Mouse (Mus musculus) thymus, adult 18-20 months (tissue): ENCODE measurements around the gene Ovgp1.
A peak's percentile ranks its signal among the peaks of the same experiment; 100 is the strongest.
"Not testable (repeated sequence)": the region's sequence is repeated elsewhere in the genome, so short reads cannot be mapped to it uniquely, and the experiment has no call there.

Experiments
- DNase-seq, 2 experiments: peaks; one replicate each; pipeline ENCODE4 v3.0.0; 2022; ENCODE audit warnings: mixed read lengths in 2 of 2

The Ovgp1 gene

GRCm38 (mm10) chr3:105973411-105973810 lies at the start of gene Ovgp1:
Gene Ovgp1 (plus strand): TSS chr3:105973711.
- no peak for DNase-seq

- no peak for DNase-seq
These were observed 48.9 kb upstream of the Ovgp1 start for GRCm38 (mm10) chr3:105924616-105925015.

- DNase-seq, result no peak
These were observed 45.8 kb upstream of the Ovgp1 start for GRCm38 (mm10) chr3:105927561-105928194.

- DNase-seq, result no peak
These were observed 45.3 kb upstream of the Ovgp1 start for GRCm38 (mm10) chr3:105928195-105928569.

- DNase-seq, result no peak
These were observed 44.7 kb upstream of the Ovgp1 start for GRCm38 (mm10) chr3:105928781-105929180.

- DNase-seq, result no peak
These were observed 43.7 kb upstream of the Ovgp1 start for GRCm38 (mm10) chr3:105929821-105930220.

GRCm38 (mm10) chr3:105931095-105931494 lies 42.4 kb upstream of the Ovgp1 start:
- DNase-seq, result no peak

GRCm38 (mm10) chr3:105932240-105933071 lies 41.1 kb upstream of the Ovgp1 start, which contains the start of gene I830077J02Rik:
Gene I830077J02Rik (minus strand): TSS chr3:105932664.
- DNase-seq, result no peak

GRCm38 (mm10) chr3:105933926-105934325 lies 39.6 kb upstream of the Ovgp1 start:
- no peak for DNase-seq

GRCm38 (mm10) chr3:105935033-105935432 lies 38.5 kb upstream of the Ovgp1 start:
- no peak for DNase-seq

GRCm38 (mm10) chr3:105936111-105936510 lies 37.4 kb upstream of the Ovgp1 start:
- no peak for DNase-seq

- no peak for DNase-seq
These were observed 22.2 kb upstream of the Ovgp1 start for GRCm38 (mm10) chr3:105951348-105951747.

GRCm38 (mm10) chr3:105957235-105957634 lies 16.3 kb upstream of the Ovgp1 start:
- DNase-seq, result no peak

- DNase-seq, result no peak
These were observed 15.3 kb upstream of the Ovgp1 start for GRCm38 (mm10) chr3:105958204-105958603.

GRCm38 (mm10) chr3:105958974-105959580 lies 14.4 kb upstream of the Ovgp1 start, which contains the start of gene Wdr77:
Gene Wdr77 (plus strand): TSS chr3:105959369.
- DNase-seq, result peak; percentile 87 to 94

- no peak for DNase-seq
These were observed 13.9 kb upstream of the Ovgp1 start for GRCm38 (mm10) chr3:105959585-105959984.

GRCm38 (mm10) chr3:105959999-105960398 lies 13.5 kb upstream of the Ovgp1 start, which contains the start of gene Atp5f1:
Gene Atp5f1 (minus strand): TSS chr3:105960099.
- no peak for DNase-seq

- peak in 1 of 2 experiments; percentile 9 for DNase-seq
These were observed 12.8 kb upstream of the Ovgp1 start for GRCm38 (mm10) chr3:105960700-105961099.

- DNase-seq, result no peak
These were observed 1.6 kb upstream of the Ovgp1 start for GRCm38 (mm10) chr3:105971831-105972446.

GRCm38 (mm10) chr3:105974174-105974573 lies 663 bp downstream of the Ovgp1 start:
- DNase-seq, result no peak

- DNase-seq, result not testable (repeated sequence)
These were observed 16.1 kb downstream of the Ovgp1 start for GRCm38 (mm10) chr3:105989611-105990010.

GRCm38 (mm10) chr3:105991653-105992283 lies 18.3 kb downstream of the Ovgp1 start:
- DNase-seq, result no peak

GRCm38 (mm10) chr3:105994730-105995129 lies 21.2 kb downstream of the Ovgp1 start:
- no peak for DNase-seq
